Mouse (Mus musculus) midbrain, embryonic 14.5 days (tissue): ENCODE data around the gene Dnase2b. TPM values are rescaled to one million over a fixed set of nuclear protein-coding genes. Genes with fewer than 3 reads are reported as not detected.

Experiments
- ATAC-seq: fragments of 200-750 bp; cut with Nextera tagmentation; 2 replicates; pipeline ENCODE4 v1.8.0; 2017; ENCODE audit warnings: moderate number of reproducible peaks, moderate library complexity; ENCODE audit not compliant: low FRiP score, low TSS enrichment
- DNase-seq: peaks from one replicate; pipeline ENCODE4 v3.0.0-alpha.2; 2015
- H3K27ac ChIP-seq: fragments of 300-500 bp; sonication (generic); replicated peaks from 2 replicates; pipeline ENCODE4 v1.5.1; 2014; ENCODE audit warnings: mild to moderate bottlenecking, low read depth, low read length, moderate library complexity
- H3K27me3 ChIP-seq: fragments of 300-500 bp; sonication (generic); 2 replicates; pipeline ENCODE4 v1.6.1; 2014; ENCODE audit warnings: low read length, control low read depth, mixed read lengths; ENCODE audit not compliant: control insufficient read depth, insufficient read depth
- H3K36me3 ChIP-seq: fragments of 300-500 bp; sonication (generic); 2 replicates; pipeline ENCODE4 v1.6.1; 2014; ENCODE audit warnings: low read length, control low read depth; ENCODE audit not compliant: control insufficient read depth, insufficient read depth
- H3K4me1 ChIP-seq: fragments of 300-500 bp; sonication (generic); 2 replicates; pipeline ENCODE4 v1.6.1; 2014; ENCODE audit warnings: mild to moderate bottlenecking, antibody characterized with exemption, low read length, control low read depth; ENCODE audit not compliant: control insufficient read depth, insufficient read depth
- H3K4me2 ChIP-seq: fragments of 300-500 bp; sonication (generic); 2 replicates; pipeline ENCODE4 v1.6.1; 2014; ENCODE audit warnings: mild to moderate bottlenecking, low read length, moderate library complexity
- H3K4me3 ChIP-seq: fragments of 300-500 bp; sonication (generic); replicated peaks from 2 replicates; pipeline ENCODE4 v1.5.1; 2014; ENCODE audit warnings: low read depth, low read length
- H3K9ac ChIP-seq: fragments of 300-500 bp; sonication (generic); replicated peaks from 2 replicates; pipeline ENCODE4 v1.6.1; 2014; ENCODE audit warnings: mild to moderate bottlenecking, low read length, moderate library complexity
- H3K9me3 ChIP-seq: fragments of 300-500 bp; sonication (generic); 2 replicates; pipeline ENCODE4 v1.6.1; 2016; ENCODE audit warnings: low read length, control low read depth, mixed read lengths; ENCODE audit not compliant: control insufficient read depth
- WGBS: fragments of 180-500 bp; shearing (Covaris S2); extraction: QIAGEN DNeasy Blood & Tissue Kit; methylation state at CpG from one replicate; pipeline ENCODE4 v1.1.7; 2014; 5-methylcytosine and 5-hydroxymethylcytosine counted together
- polyA plus RNA-seq: library from polyadenylated mRNA; unstranded; fragments of >200 nt; fragmentation: Nextera tagmentation; extraction: Ambion mirVana; gene quantifications from 2 replicates; pipeline ENCODE4 v1.2.1, GENCODE M21; 2014

Dnase2b gene
- polyA plus RNA-seq: not detected in 2 replicates

DNA sequence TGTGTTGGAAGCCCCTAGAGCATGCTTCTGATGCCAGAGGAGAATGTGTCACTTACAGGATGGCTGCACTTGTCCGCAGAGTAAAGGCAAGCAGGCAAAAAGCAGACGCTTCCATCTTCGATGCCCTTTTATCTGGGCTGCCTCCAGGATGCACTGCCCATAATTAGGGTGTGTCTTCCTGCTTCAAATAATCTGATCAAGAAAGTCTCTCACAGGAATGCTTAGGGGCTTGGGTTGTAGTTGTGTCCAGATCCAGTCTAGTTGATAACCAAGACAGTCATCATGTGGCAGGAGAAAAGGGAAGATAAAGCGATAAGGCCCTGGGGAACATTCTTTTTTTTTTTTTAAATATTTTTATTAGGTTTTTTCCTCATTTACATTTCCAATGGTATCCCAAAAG lies at the start of gene Dnase2b:
TSS of gene Dnase2b (minus strand) at position 101 of the 400 bp plus-strand sequence.
- H3K4me2 ChIP-seq: no peak within 1 kb of the TSS
- H3K27ac ChIP-seq: no peak within 1 kb of the TSS
- H3K36me3 ChIP-seq: no peaks in the 10 kb centered on the region
- no peaks in the 10 kb centered on the region for H3K4me1 ChIP-seq
- ATAC-seq: no peak
- no peaks in the 10 kb centered on the region for H3K27me3 ChIP-seq
- H3K9ac ChIP-seq: no peak within 1 kb of the TSS
- H3K9me3 ChIP-seq: no peaks in the 10 kb centered on the region
- H3K4me3 ChIP-seq: no peak within 1 kb of the TSS
- 92% methylated on average over 4 of the region's 4 CpGs for WGBS
- DNase-seq: no peak

GRCm38 (mm10) chr3:146661907-146662306 lies 46.5 kb upstream of the Dnase2b start:
- Histone ChIP-seq H3K4me2 (no peak overlapping the region), H3K27me3 (no peaks in the 10 kb centered on the region), H3K9me3 (no peaks in the 10 kb centered on the region), H3K9ac (no peak overlapping the region), H3K4me1 (no peaks in the 10 kb centered on the region), H3K4me3 (no peak overlapping the region), H3K27ac (no peak overlapping the region), H3K36me3 (no peaks in the 10 kb centered on the region)
- ATAC-seq (no peak), DNase-seq (no peak)
- 82% methylated on average over 7 of the region's 7 CpGs for WGBS

DNA sequence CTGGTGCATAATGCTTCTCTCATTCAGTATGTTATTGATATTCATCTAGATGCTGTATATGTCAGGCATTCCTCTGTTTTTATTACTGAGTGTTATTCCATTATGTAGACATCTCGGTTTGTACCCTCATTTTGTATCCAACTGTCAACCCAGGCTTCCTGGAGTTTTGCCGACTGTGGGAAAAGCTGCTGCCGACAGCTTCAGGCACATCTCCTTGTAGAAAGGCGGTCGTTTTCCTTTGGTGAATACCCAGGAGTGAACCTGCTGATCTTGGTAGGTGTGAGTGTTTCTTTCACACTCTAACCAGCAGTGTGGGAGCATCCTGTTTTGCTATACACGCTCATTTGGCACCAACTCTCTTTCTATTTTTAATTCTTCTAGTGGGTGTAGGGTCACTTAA lies 45.6 kb upstream of the Dnase2b start:
- no peaks in the 10 kb centered on the region for H3K9me3 ChIP-seq
- no peaks in the 10 kb centered on the region for H3K27me3 ChIP-seq
- H3K27ac ChIP-seq: no peak overlapping the region
- 77% methylated on average over 6 of the region's 6 CpGs for WGBS
- no peak overlapping the region for H3K9ac ChIP-seq
- H3K4me3 ChIP-seq: no peak overlapping the region
- DNase-seq (no peak), ATAC-seq (no peak)
- no peaks in the 10 kb centered on the region for H3K36me3 ChIP-seq
- no peaks in the 10 kb centered on the region for H3K4me1 ChIP-seq
- H3K4me2 ChIP-seq: no peak overlapping the region

GRCm38 (mm10) chr3:146659321-146659720 lies 43.9 kb upstream of the Dnase2b start:
- WGBS: 94% methylated on average over 5 of the region's 5 CpGs
- Histone ChIP-seq H3K27me3 (no peaks in the 10 kb centered on the region), H3K9me3 (no peaks in the 10 kb centered on the region), H3K9ac (no peak overlapping the region), H3K4me2 (no peak overlapping the region), H3K36me3 (no peaks in the 10 kb centered on the region), H3K4me1 (no peaks in the 10 kb centered on the region), H3K4me3 (no peak overlapping the region), H3K27ac (no peak overlapping the region)
- ATAC-seq (no peak), DNase-seq (no peak)

DNA sequence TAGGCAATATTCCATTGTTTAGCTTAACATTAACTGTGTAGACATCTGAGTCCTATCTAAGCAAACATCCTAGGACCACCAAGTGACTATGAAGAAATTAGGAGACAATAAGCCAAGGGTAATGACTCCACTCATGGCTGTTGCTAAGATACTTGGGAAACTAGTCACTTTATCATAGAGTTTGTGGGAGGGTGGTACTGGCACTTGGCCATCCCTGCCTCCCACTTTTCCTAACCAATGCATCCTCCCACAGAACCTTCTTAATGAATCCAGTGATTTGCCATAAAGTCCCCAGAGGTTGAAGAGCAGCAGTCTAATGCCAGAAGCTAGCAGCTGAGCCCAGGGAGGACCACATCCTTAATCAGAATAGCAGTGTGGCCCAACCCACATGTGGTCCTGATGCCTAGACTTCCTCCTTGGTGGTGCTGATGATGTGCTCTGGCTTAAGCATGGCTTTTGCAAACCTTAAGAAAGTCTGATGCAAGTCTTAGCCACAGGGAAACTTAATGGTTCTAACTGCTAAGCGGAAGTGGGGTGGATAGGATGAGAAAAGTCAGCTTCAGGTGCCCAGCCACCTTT lies 42.8 kb upstream of the Dnase2b start:
- Histone ChIP-seq H3K9ac (no peak overlapping the region), H3K27ac (no peak overlapping the region), H3K9me3 (no peaks in the 10 kb centered on the region), H3K4me2 (no peak overlapping the region), H3K27me3 (no peaks in the 10 kb centered on the region), H3K4me1 (no peaks in the 10 kb centered on the region), H3K4me3 (no peak overlapping the region), H3K36me3 (no peaks in the 10 kb centered on the region)
- ATAC-seq (no peak), DNase-seq (no peak)
- 86% methylated on average over 1 of the region's 1 CpGs for WGBS

DNA sequence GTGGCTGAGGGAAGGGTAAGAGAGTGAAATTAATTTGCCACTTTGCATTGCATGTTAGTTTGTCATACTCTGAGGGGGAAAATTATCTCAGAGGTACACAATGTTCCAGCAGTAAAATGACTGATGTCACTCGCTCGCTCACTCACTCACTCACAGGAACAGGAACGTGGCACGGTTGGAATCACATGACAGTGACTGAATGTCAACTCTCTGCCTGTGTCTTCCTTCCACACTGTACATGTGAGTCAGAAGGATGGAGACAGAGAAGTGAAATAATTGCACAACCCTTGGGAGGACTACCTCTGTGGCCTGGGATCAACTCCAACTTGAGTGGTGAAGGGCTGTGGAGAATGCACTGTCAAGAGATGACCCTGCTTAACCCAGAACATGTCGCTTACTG lies 42.0 kb upstream of the Dnase2b start:
- Histone ChIP-seq H3K36me3 (no peaks in the 10 kb centered on the region), H3K27ac (no peak overlapping the region), H3K4me1 (no peaks in the 10 kb centered on the region), H3K4me3 (no peak overlapping the region), H3K27me3 (no peaks in the 10 kb centered on the region), H3K4me2 (no peak overlapping the region), H3K9ac (no peak overlapping the region), H3K9me3 (no peaks in the 10 kb centered on the region)
- ATAC-seq: no peak
- no peak for DNase-seq
- 93% methylated on average over 5 of the region's 5 CpGs for WGBS

DNA sequence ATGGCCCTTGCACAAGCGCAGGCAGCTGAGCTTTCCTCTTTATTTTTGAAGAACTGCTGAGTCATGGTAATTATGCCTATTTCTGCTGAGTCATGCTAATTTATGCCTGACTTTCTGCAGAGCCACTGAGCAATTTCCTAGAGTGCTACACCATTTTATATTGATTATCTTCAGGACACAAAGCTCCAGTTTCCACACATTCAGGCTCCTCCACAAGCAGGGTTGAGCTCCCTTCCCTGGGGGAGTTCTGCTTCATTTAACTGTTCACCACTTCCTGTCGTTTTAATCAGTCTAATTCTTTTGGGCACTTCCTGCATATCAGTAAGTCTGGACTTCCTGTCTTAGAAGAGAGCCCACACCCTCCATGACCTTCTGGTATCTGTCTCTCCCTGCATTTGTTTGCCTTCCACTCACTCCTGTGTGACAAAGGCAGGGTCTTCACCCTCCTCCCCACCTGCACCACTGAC lies 39.7 kb upstream of the Dnase2b start:
- no peaks in the 10 kb centered on the region for H3K36me3 ChIP-seq
- H3K27me3 ChIP-seq: no peaks in the 10 kb centered on the region
- DNase-seq: peak; percentile 15
- WGBS: 74% methylated on average over 2 of the region's 2 CpGs
- no peaks in the 10 kb centered on the region for H3K4me1 ChIP-seq
- no peak overlapping the region for H3K4me2 ChIP-seq
- H3K9ac ChIP-seq: no peak overlapping the region
- H3K4me3 ChIP-seq: no peak overlapping the region
- H3K27ac ChIP-seq: no peak overlapping the region
- no peak for ATAC-seq
- no peaks in the 10 kb centered on the region for H3K9me3 ChIP-seq

GRCm38 (mm10) chr3:146653692-146654091 lies 38.3 kb upstream of the Dnase2b start:
- no peak for ATAC-seq
- 76% methylated on average over 6 of the region's 6 CpGs for WGBS
- no peak overlapping the region for H3K4me3 ChIP-seq

GRCm38 (mm10) chr3:146652431-146652830 lies 37.0 kb upstream of the Dnase2b start:
- Histone ChIP-seq H3K9ac (no peak overlapping the region), H3K27me3 (no peaks in the 10 kb centered on the region), H3K36me3 (no peaks in the 10 kb centered on the region), H3K9me3 (no peaks in the 10 kb centered on the region), H3K4me2 (no peak overlapping the region), H3K4me1 (no peaks in the 10 kb centered on the region), H3K27ac (no peak overlapping the region), H3K4me3 (no peak overlapping the region)
- DNase-seq (no peak), ATAC-seq (no peak)
- WGBS: 93% methylated on average over 5 of the region's 5 CpGs

More at GRCm38 (mm10) chr3:146653692-146654091, 38.3 kb upstream of the Dnase2b start:
- H3K36me3 ChIP-seq: no peaks in the 10 kb centered on the region
- no peaks in the 10 kb centered on the region for H3K4me1 ChIP-seq
- H3K27ac ChIP-seq: no peak overlapping the region
- H3K9ac ChIP-seq: no peak overlapping the region
- no peak for DNase-seq
- H3K4me2 ChIP-seq: no peak overlapping the region
- no peaks in the 10 kb centered on the region for H3K9me3 ChIP-seq
- H3K27me3 ChIP-seq: no peaks in the 10 kb centered on the region
